Mouse (Mus musculus) hindbrain, embryonic 11.5 days (tissue): Measurements from ENCODE around the gene Adamts12. TPM values are rescaled to one million over a fixed set of nuclear protein-coding genes. Genes with fewer than 3 reads are reported as not detected.
A peak's percentile ranks its signal among the peaks of the same experiment; 100 is the strongest.

ENCODE experiments used
- ATAC-seq: fragments of 200-750 bp; cut with Nextera tagmentation; 2 replicates; pipeline ENCODE4 v1.8.0; 2017; ENCODE audit warnings: mild to moderate bottlenecking, moderate TSS enrichment, moderate library complexity; ENCODE audit not compliant: low FRiP score
- DNase-seq: peaks from one replicate; pipeline ENCODE4 v3.0.0-alpha.2; 2015; ENCODE audit warnings: low spot score
- H3K27ac ChIP-seq: fragments of 300-500 bp; sonication (generic); 2 replicates; pipeline ENCODE4 v1.5.1; 2014; ENCODE audit warnings: mild to moderate bottlenecking, low read depth, low read length
- H3K27me3 ChIP-seq: fragments of 300-500 bp; sonication (generic); 2 replicates; pipeline ENCODE4 v1.6.1; 2014; ENCODE audit warnings: mild to moderate bottlenecking, low read length, moderate library complexity, mixed read lengths; ENCODE audit not compliant: control insufficient read depth, insufficient read depth
- H3K36me3 ChIP-seq: fragments of 300-500 bp; sonication (generic); 2 replicates; pipeline ENCODE4 v1.6.1; 2014; ENCODE audit warnings: mild to moderate bottlenecking, low read length, moderate library complexity, mixed read lengths; ENCODE audit not compliant: control insufficient read depth, insufficient read depth
- H3K4me1 ChIP-seq: fragments of 300-500 bp; sonication (generic); replicated peaks from 2 replicates; pipeline ENCODE4 v1.6.1; 2014; ENCODE audit warnings: low read length, mixed read lengths; ENCODE audit not compliant: control insufficient read depth, insufficient read depth
- H3K4me2 ChIP-seq: fragments of 300-500 bp; sonication (generic); replicated peaks from 2 replicates; pipeline ENCODE4 v1.6.1; 2014; ENCODE audit warnings: mild to moderate bottlenecking, low read depth, low read length
- H3K4me3 ChIP-seq: fragments of 300-500 bp; sonication (generic); 2 replicates; pipeline ENCODE4 v1.5.1; 2014; ENCODE audit warnings: low read depth, low read length
- H3K9ac ChIP-seq: fragments of 300-500 bp; sonication (generic); 2 replicates; pipeline ENCODE4 v1.6.1; 2014; ENCODE audit warnings: low read depth, low read length
- H3K9me3 ChIP-seq: fragments of 300-500 bp; sonication (generic); 2 replicates; pipeline ENCODE4 v1.6.1; 2016; ENCODE audit warnings: low read length; ENCODE audit not compliant: control insufficient read depth
- WGBS: fragments of 180-500 bp; shearing (Covaris S2); extraction: QIAGEN DNeasy Blood & Tissue Kit; methylation state at CpG from one replicate; pipeline ENCODE4 v1.1.7; 2014; 5-methylcytosine and 5-hydroxymethylcytosine counted together
- polyA plus RNA-seq: library from polyadenylated mRNA; unstranded; fragments of >200 nt; fragmentation: Nextera tagmentation; extraction: Ambion mirVana; gene quantifications from 2 replicates; pipeline ENCODE4 v1.2.1, GENCODE M21; 2014

The Adamts12 gene
- polyA plus RNA-seq, 1 experiment from 2014 or later = 2.7 TPM

DNA sequence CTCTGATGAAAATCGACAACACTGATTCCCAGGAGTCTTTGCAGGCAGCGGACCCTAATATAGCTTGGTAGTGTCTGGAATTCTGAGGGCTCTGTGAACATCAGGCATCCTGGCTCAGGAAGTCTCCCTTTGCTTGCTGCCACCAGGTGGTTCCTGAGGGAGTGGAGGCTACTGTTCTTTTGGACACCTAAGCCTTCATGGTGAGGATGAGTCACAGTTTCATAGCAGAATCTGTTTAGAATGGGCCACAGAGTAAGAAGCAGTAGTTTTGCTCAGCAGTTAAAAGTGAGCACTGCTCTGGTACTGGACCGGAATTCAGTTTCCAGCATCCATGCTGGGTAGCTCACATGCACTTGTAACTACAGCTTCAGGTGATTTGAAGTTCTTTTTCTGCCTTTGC lies 24.9 kb downstream of the Adamts12 start:
- H3K9me3 ChIP-seq = no peaks in the 10 kb centered on the region
- no peaks in the 10 kb centered on the region for H3K27me3 ChIP-seq
- H3K4me3 ChIP-seq = no peak overlapping the region
- no peak overlapping the region for H3K27ac ChIP-seq
- ATAC-seq = no peak
- no peak overlapping the region for H3K9ac ChIP-seq
- WGBS = 89% methylated on average over 3 of the region's 3 CpGs
- no peaks in the 10 kb centered on the region for H3K4me1 ChIP-seq
- H3K4me2 ChIP-seq = no peak overlapping the region
- no peak for DNase-seq
- no peaks in the 10 kb centered on the region for H3K36me3 ChIP-seq

DNA sequence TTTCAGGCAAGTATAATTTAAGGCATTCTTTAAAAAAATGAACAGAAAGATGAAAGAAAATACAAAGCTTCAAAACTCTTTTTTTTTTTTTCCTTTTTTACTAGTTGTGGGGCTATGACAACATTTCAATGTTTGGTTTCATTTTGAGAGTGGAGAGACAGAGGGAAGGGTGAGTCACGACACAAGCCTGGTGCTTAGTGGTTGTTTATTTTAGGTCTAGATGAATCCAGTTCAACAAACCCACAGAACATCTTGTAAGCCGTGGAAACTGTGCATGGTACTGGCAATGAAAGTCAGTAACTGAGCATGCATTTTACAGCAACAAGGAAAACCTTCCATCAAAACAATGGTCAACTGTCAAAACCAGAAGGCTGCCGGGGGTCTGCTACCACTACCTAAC lies 31.0 kb downstream of the Adamts12 start:
- DNase-seq (no peak), ATAC-seq (no peak)
- WGBS = 71% methylated on average over 3 of the region's 3 CpGs
- Histone ChIP-seq H3K9ac (no peak overlapping the region), H3K27me3 (no peaks in the 10 kb centered on the region), H3K9me3 (no peaks in the 10 kb centered on the region), H3K4me2 (no peak overlapping the region), H3K4me1 (no peaks in the 10 kb centered on the region), H3K36me3 (no peaks in the 10 kb centered on the region), H3K27ac (no peak overlapping the region), H3K4me3 (no peak overlapping the region)

DNA sequence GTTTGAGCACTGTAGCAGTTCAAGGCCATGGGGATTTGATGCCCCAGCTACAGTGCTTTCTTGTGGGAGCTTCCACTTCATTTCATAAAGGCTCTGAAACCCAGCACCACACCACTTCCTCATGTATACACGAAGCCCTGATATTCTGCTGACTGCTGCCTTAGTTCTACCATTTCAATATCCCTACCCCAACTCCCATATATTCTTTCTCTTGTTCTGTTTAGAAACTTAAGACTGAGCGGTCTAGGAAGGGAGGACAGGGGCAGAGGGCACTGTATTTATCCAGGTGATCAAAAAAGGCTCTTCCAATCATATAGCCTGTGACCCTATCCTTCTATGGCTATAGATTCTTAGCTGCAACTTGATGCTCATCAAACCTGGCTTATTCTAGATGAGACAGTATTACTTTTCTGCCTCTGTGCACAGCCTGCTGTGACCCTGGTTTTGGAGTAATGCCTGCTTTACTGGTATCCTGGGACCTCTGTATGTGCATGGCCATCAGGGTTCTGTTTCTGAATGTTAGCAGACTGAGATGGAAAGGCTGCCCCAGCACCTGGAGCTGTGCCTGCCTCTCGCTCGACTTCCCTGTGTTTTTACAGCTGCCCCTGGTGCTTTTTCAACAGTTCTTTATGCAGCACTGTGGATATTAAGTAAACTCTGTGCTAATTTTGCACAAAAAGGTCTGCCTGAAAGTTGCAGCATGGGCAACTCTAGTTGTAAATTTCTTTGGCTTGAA lies 33.5 kb downstream of the Adamts12 start:
- no peak for ATAC-seq
- no peaks in the 10 kb centered on the region for H3K36me3 ChIP-seq

DNA sequence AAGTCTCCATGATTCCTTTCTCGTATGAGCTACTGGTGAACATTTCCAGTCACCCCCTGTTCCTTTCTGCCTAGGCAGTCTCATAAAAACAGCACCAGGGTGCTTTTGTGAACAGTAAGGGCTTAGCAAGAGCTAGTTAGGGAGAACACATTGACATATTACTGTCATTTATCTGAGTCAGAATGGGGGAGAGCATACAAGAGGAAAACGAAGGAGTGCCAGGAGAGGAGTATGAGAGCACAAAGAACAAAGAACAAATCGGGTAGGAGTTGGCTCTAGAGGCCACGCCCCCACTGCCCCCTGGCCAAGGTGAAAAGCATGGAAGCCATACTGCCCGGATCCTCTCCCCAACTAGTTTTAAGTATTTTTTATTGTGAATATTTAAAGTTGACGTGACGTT lies 34.4 kb downstream of the Adamts12 start:
- Histone ChIP-seq H3K36me3 (no peaks in the 10 kb centered on the region), H3K4me3 (no peak overlapping the region), H3K4me2 (no peak overlapping the region), H3K9me3 (no peaks in the 10 kb centered on the region), H3K27me3 (no peaks in the 10 kb centered on the region), H3K4me1 (no peaks in the 10 kb centered on the region), H3K9ac (no peak overlapping the region), H3K27ac (no peak overlapping the region)
- 67% methylated on average over 7 of the region's 7 CpGs for WGBS
- DNase-seq = no peak
- no peak for ATAC-seq

More for the DNA sequence above, 33.5 kb downstream of the Adamts12 start:
- no peaks in the 10 kb centered on the region for H3K9me3 ChIP-seq
- no peak overlapping the region for H3K4me2 ChIP-seq
- WGBS = 58% methylated on average over 4 of the region's 4 CpGs
- no peaks in the 10 kb centered on the region for H3K4me1 ChIP-seq
- H3K27me3 ChIP-seq = no peaks in the 10 kb centered on the region
- DNase-seq = no peak
- no peak overlapping the region for H3K27ac ChIP-seq
- H3K9ac ChIP-seq = no peak overlapping the region
- H3K4me3 ChIP-seq = no peak overlapping the region

DNA sequence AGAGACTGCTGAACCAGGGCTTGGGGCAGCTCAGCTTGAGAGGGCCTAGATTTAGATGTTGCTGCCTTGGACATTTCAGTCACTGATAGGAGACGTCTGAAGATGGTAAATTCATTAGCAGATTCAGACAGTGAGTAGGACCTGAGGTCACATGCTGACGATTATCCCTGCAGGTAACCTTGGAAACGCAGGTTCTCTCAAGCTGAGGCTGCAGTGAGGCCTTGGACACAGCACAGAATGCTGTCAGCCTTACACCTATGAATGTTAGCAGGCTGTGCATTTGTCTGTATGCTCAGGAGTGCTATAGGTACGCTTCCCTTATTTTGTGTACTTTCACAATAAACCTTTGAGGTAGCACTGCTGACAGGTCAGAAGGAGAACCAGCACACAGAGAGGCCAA lies 36.3 kb downstream of the Adamts12 start:
- H3K36me3 ChIP-seq = no peaks in the 10 kb centered on the region
- ATAC-seq (no peak), DNase-seq (no peak)
- no peak overlapping the region for H3K9ac ChIP-seq
- H3K4me3 ChIP-seq = no peak overlapping the region
- no peaks in the 10 kb centered on the region for H3K4me1 ChIP-seq
- H3K4me2 ChIP-seq = no peak overlapping the region
- H3K27me3 ChIP-seq = no peaks in the 10 kb centered on the region
- no peak overlapping the region for H3K27ac ChIP-seq
- 70% methylated on average over 4 of the region's 4 CpGs for WGBS
- no peaks in the 10 kb centered on the region for H3K9me3 ChIP-seq

DNA sequence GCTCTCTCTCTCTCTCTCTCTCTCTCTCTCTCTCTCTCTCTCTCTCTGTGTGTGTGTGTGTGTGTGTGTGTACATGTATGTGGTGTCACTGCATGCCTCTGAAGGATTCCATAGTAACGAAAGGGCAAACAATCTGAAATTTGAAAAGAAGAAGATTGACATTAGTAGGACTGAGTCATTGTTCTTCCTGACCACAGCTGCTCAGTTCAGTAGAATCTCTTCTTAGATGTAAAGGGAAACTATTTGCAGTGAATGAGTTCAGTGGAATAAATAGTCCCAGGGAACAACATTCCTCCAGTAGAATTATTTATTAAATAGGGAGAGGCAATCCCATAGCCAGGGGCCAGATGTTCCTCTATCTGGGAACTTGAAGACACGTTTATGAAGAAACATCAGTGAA lies 40.5 kb downstream of the Adamts12 start:
- Histone ChIP-seq H3K4me3 (no peak overlapping the region), H3K4me1 (no peaks in the 10 kb centered on the region), H3K27me3 (no peaks in the 10 kb centered on the region), H3K9ac (no peak overlapping the region), H3K4me2 (no peak overlapping the region), H3K36me3 (no peaks in the 10 kb centered on the region), H3K9me3 (no peaks in the 10 kb centered on the region), H3K27ac (no peak overlapping the region)
- ATAC-seq (no peak), DNase-seq (no peak)
- WGBS = 63% methylated on average over 2 of the region's 2 CpGs

DNA sequence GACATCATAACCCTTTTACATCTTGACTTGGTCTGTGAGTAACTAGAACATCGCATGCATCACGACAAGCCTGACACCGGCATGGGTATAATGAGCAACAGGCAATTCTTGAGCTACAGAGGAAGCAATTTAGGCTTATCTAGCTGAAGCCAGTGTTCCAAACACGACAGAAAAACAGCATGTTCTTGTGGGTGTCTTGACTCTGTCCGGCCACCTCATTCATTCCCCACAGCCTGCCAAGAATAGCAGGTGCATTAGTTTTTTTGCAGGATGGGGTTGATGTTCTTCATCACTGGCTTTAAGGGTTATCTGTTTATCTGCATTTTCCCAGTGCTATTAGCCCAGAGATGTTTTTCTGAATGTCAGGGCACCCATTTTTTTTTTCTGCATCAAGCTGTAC lies 42.8 kb downstream of the Adamts12 start:
- no peak for ATAC-seq
- WGBS = 85% methylated on average over 5 of the region's 5 CpGs
- H3K4me2 ChIP-seq = no peak overlapping the region

DNA sequence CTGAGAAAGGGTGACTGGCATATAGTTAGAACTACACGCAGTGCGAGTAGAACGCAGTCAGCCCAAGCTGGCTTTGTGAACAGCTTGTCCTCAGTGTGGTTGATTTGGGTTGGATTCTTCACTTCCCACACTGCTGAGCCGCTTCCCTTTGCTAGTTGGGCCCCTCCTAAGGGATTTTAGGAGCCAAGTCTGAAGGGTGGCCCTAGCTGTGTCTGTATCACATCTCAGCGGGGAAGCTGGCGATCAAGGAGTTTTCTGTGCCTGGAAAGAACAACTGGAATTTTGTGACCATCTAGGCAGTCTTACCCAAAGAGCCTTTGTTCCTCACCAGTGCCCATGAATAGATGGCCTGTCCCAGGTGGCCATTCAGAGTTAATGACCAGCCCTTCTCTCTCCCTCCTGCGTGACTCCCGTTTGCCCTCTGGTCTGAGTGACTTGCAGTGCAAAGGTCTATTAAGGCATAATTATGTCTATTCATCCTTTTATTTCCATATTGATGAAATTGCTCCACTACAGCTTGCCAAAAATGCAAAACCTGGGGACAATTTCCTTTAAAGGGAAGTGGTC lies 50.1 kb downstream of the Adamts12 start:
- ATAC-seq = peak; percentile 64; the same call in 1 of the 2 replicates
- Histone ChIP-seq H3K4me1 (no peaks in the 10 kb centered on the region), H3K36me3 (no peaks in the 10 kb centered on the region), H3K27me3 (no peaks in the 10 kb centered on the region), H3K27ac (no peak overlapping the region), H3K9me3 (no peaks in the 10 kb centered on the region), H3K9ac (no peak overlapping the region), H3K4me2 (no peak overlapping the region), H3K4me3 (no peak overlapping the region)
- WGBS = 19% methylated on average over 8 of the region's 8 CpGs
- peak; percentile 25 for DNase-seq

More for the DNA sequence above, 42.8 kb downstream of the Adamts12 start:
- H3K36me3 ChIP-seq = no peaks in the 10 kb centered on the region
- H3K4me3 ChIP-seq = no peak overlapping the region
- H3K9me3 ChIP-seq = no peaks in the 10 kb centered on the region
- no peaks in the 10 kb centered on the region for H3K27me3 ChIP-seq
- H3K9ac ChIP-seq = no peak overlapping the region
- no peak for DNase-seq
- no peaks in the 10 kb centered on the region for H3K4me1 ChIP-seq
- H3K27ac ChIP-seq = no peak overlapping the region

DNA sequence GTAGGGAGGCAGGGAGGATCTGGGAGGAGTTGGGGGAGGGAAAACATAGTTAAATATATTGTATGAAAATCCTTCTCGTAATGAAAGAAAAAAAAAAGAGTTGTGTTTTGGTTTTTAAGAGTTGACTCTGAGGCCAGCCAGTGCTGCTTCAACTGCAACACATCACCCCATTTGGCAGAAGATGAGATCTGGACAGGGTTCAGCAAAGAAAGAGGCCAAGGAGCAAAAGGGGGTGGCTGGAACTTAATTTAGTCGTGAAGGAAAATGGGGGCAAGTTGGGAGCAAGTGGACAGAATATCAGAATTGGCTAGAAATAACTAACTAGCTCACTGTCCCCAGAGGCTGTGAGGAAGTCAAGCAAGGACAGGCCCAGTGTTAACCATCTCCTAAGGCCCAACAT lies 51.7 kb downstream of the Adamts12 start:
- no peak overlapping the region for H3K27ac ChIP-seq
- no peaks in the 10 kb centered on the region for H3K4me1 ChIP-seq
- no peak overlapping the region for H3K4me3 ChIP-seq
- no peaks in the 10 kb centered on the region for H3K36me3 ChIP-seq
- H3K9me3 ChIP-seq = no peaks in the 10 kb centered on the region
- DNase-seq (no peak), ATAC-seq (no peak)
- H3K27me3 ChIP-seq = no peaks in the 10 kb centered on the region
- WGBS = 80% methylated on average over 2 of the region's 2 CpGs
- H3K9ac ChIP-seq = no peak overlapping the region
- H3K4me2 ChIP-seq = no peak overlapping the region
